Mouse (Mus musculus) small intestine, adult 2 months (tissue): ENCODE results near the gene Pkd1.

ENCODE experiments used
- CTCF ChIP-seq: fragments of 200-500 bp; IDR thresholded peaks from 2 replicates; pipeline ENCODE4 v1.5.1; 2012; ENCODE audit warnings: low read depth, mild to moderate bottlenecking, control low read depth, inconsistent platforms, low read length, moderate library complexity, mixed read lengths; ENCODE audit not compliant: insufficient replicate concordance, insufficient read length; ENCODE audit errors: extremely low read depth
- POLR2A ChIP-seq: fragments of 200-500 bp; IDR thresholded peaks from 2 replicates; pipeline ENCODE4 v1.6.1; 2012; ENCODE audit warnings: low read depth, mild to moderate bottlenecking, control low read depth, inconsistent platforms, low read length, moderate library complexity

- TF ChIP-seq POLR2A, result no peak
- TF ChIP-seq CTCF, result no peak
These were observed 86.1 kb downstream of the Pkd1 start for GRCm38 (mm10) chr17:24635694-24636093.
